Mouse (Mus musculus) limb, embryonic 14.5 days (tissue): ENCODE measurements at regions not wholly inside any gene's neighbourhood (a gene's known extent, or its start where the extent isn't known, plus 50 kb on each side); places are given as distances from the start of the nearest gene placed in this dataset.

Experiments
- ATAC-seq: fragments of 200-750 bp; cut with Nextera tagmentation; 2 replicates; pipeline ENCODE4 v1.8.0; 2017; ENCODE audit warnings: low read depth, moderate number of reproducible peaks, moderate TSS enrichment; ENCODE audit not compliant: low FRiP score
- DNase-seq: peaks from one replicate; pipeline ENCODE4 v3.0.0-alpha.2; 2015; ENCODE audit warnings: low spot score
- H3K27ac ChIP-seq: fragments of 300-500 bp; sonication (generic); replicated peaks from 2 replicates; pipeline ENCODE4 v1.5.1; 2014; ENCODE audit warnings: low read depth, mild to moderate bottlenecking, low read length, moderate library complexity, mixed read lengths
- H3K27me3 ChIP-seq: fragments of 300-500 bp; sonication (generic); 2 replicates; pipeline ENCODE4 v1.6.1; 2014; ENCODE audit warnings: low read length, mixed read lengths; ENCODE audit not compliant: control insufficient read depth, insufficient read depth
- H3K36me3 ChIP-seq: fragments of 300-500 bp; sonication (generic); 2 replicates; pipeline ENCODE4 v1.6.1; 2014; ENCODE audit warnings: mild to moderate bottlenecking, low read length, moderate library complexity, mixed read lengths; ENCODE audit not compliant: control insufficient read depth, insufficient read depth
- H3K4me1 ChIP-seq: fragments of 300-500 bp; sonication (generic); 2 replicates; pipeline ENCODE4 v1.6.1; 2014; ENCODE audit warnings: antibody characterized with exemption, low read length, mixed read lengths; ENCODE audit not compliant: control insufficient read depth, insufficient read depth
- H3K4me2 ChIP-seq: fragments of 300-500 bp; sonication (generic); replicated peaks from 2 replicates; pipeline ENCODE4 v1.6.1; 2014; ENCODE audit warnings: low read depth, mild to moderate bottlenecking, low read length, moderate library complexity; ENCODE audit not compliant: severe bottlenecking
- H3K4me3 ChIP-seq: fragments of 300-500 bp; sonication (generic); replicated peaks from 2 replicates; pipeline ENCODE4 v1.5.1; 2014; ENCODE audit warnings: low read length
- H3K9ac ChIP-seq: fragments of 300-500 bp; sonication (generic); 2 replicates; pipeline ENCODE4 v1.6.1; 2014; ENCODE audit warnings: mild to moderate bottlenecking, low read depth, low read length, moderate library complexity; ENCODE audit not compliant: severe bottlenecking
- H3K9me3 ChIP-seq: fragments of 300-500 bp; sonication (generic); 2 replicates; pipeline ENCODE4 v1.6.1; 2016; ENCODE audit warnings: low read length; ENCODE audit not compliant: control insufficient read depth
- POLR2A ChIP-seq: fragments of 200-500 bp; IDR thresholded peaks from 2 replicates; pipeline ENCODE4 v1.8.0; 2012; ENCODE audit warnings: inconsistent platforms, mild to moderate bottlenecking, moderate library complexity, borderline replicate concordance; ENCODE audit not compliant: insufficient read depth, insufficient read length; ENCODE audit errors: extremely low read depth
- WGBS: fragments of 180-500 bp; shearing (Covaris S2); extraction: QIAGEN DNeasy Blood & Tissue Kit; methylation state at CpG from one replicate; pipeline ENCODE4 v1.1.7; 2014; 5-methylcytosine and 5-hydroxymethylcytosine counted together

- Histone ChIP-seq H3K4me3 (no peak overlapping the region), H3K27me3 (no peaks in the 10 kb centered on the region), H3K9me3 (no peaks in the 10 kb centered on the region), H3K36me3 (no peaks in the 10 kb centered on the region), H3K4me1 (no peaks in the 10 kb centered on the region), H3K27ac (no peak overlapping the region), H3K4me2 (no peak overlapping the region), H3K9ac (no peak overlapping the region)
- DNase-seq: no peak
- no peak for TF ChIP-seq POLR2A
- no peak for ATAC-seq
- 83% methylated on average over 3 of the region's 3 CpGs for WGBS
Measured at GRCm38 (mm10) chr15:62086037-62086436, 1163.2 kb upstream of the A1bg start.

- no peak overlapping the region for H3K27ac ChIP-seq
- no peaks in the 10 kb centered on the region for H3K36me3 ChIP-seq
- H3K9me3 ChIP-seq: no peaks in the 10 kb centered on the region
- H3K4me1 ChIP-seq: no peaks in the 10 kb centered on the region
- no peak overlapping the region for H3K4me3 ChIP-seq
- no peak overlapping the region for H3K9ac ChIP-seq
- no peak for TF ChIP-seq POLR2A
- 86% methylated on average over 3 of the region's 3 CpGs for WGBS
- no peak overlapping the region for H3K4me2 ChIP-seq
- no peak for DNase-seq
- H3K27me3 ChIP-seq: no peaks in the 10 kb centered on the region
- no peak for ATAC-seq
Measured at GRCm38 (mm10) chr15:62083347-62083746, 1160.5 kb upstream of the A1bg start.

- H3K27me3 ChIP-seq: no peaks in the 10 kb centered on the region
- H3K36me3 ChIP-seq: no peaks in the 10 kb centered on the region
- no peak for TF ChIP-seq POLR2A
- WGBS: 97% methylated on average over 2 of the region's 2 CpGs
- ATAC-seq (no peak), DNase-seq (no peak)
- no peak overlapping the region for H3K4me3 ChIP-seq
- no peaks in the 10 kb centered on the region for H3K4me1 ChIP-seq
- no peak overlapping the region for H3K9ac ChIP-seq
- H3K4me2 ChIP-seq: no peak overlapping the region
- no peak overlapping the region for H3K27ac ChIP-seq
- no peaks in the 10 kb centered on the region for H3K9me3 ChIP-seq
Measured at GRCm38 (mm10) chr15:62082539-62082938, 1159.7 kb upstream of the A1bg start.

GRCm38 (mm10) chr15:62079155-62080109 is 1156.6 kb upstream of the A1bg start:
- DNase-seq (peak; percentile 36), ATAC-seq (peak; percentile 50)
- no peak overlapping the region for H3K27ac ChIP-seq

GRCm38 (mm10) chr15:62076552-62077234 is 1153.9 kb upstream of the A1bg start:
- Histone ChIP-seq H3K9ac (no peak overlapping the region), H3K4me1 (0 out of 2 replicates have a peak, but pooled peaks cover 2% of the 10 kb centered on the region), H3K27me3 (no peaks in the 10 kb centered on the region), H3K4me3 (no peak overlapping the region), H3K9me3 (no peaks in the 10 kb centered on the region), H3K4me2 (no peak overlapping the region), H3K27ac (no peak overlapping the region), H3K36me3 (no peaks in the 10 kb centered on the region)
- 87% methylated on average over 5 of the region's 5 CpGs for WGBS
- no peak for DNase-seq
- ATAC-seq: no peak
- no peak for TF ChIP-seq POLR2A

More at GRCm38 (mm10) chr15:62079155-62080109, 1156.6 kb upstream of the A1bg start:
- no peak for TF ChIP-seq POLR2A
- Histone ChIP-seq H3K9me3 (no peaks in the 10 kb centered on the region), H3K4me3 (no peak overlapping the region), H3K36me3 (no peaks in the 10 kb centered on the region), H3K4me2 (no peak overlapping the region), H3K4me1 (no peaks in the 10 kb centered on the region), H3K9ac (no peak overlapping the region), H3K27me3 (no peaks in the 10 kb centered on the region)
- WGBS: 77% methylated on average over 9 of the region's 9 CpGs
